Mouse (Mus musculus) hindbrain, embryonic 11.5 days (tissue): ENCODE results near the gene Ppp1r12c. TPM values are rescaled to one million over a fixed set of nuclear protein-coding genes. Genes with fewer than 3 reads are reported as not detected.

Source experiments
- ATAC-seq: fragments of 200-750 bp; cut with Nextera tagmentation; 2 replicates; pipeline ENCODE4 v1.8.0; 2017; ENCODE audit warnings: mild to moderate bottlenecking, moderate TSS enrichment, moderate library complexity; ENCODE audit not compliant: low FRiP score
- DNase-seq: peaks from one replicate; pipeline ENCODE4 v3.0.0-alpha.2; 2015; ENCODE audit warnings: low spot score
- H3K27ac ChIP-seq: fragments of 300-500 bp; sonication (generic); 2 replicates; pipeline ENCODE4 v1.5.1; 2014; ENCODE audit warnings: mild to moderate bottlenecking, low read depth, low read length
- H3K27me3 ChIP-seq: fragments of 300-500 bp; sonication (generic); 2 replicates; pipeline ENCODE4 v1.6.1; 2014; ENCODE audit warnings: mild to moderate bottlenecking, low read length, moderate library complexity, mixed read lengths; ENCODE audit not compliant: control insufficient read depth, insufficient read depth
- H3K36me3 ChIP-seq: fragments of 300-500 bp; sonication (generic); 2 replicates; pipeline ENCODE4 v1.6.1; 2014; ENCODE audit warnings: mild to moderate bottlenecking, low read length, moderate library complexity, mixed read lengths; ENCODE audit not compliant: control insufficient read depth, insufficient read depth
- H3K4me1 ChIP-seq: fragments of 300-500 bp; sonication (generic); replicated peaks from 2 replicates; pipeline ENCODE4 v1.6.1; 2014; ENCODE audit warnings: low read length, mixed read lengths; ENCODE audit not compliant: control insufficient read depth, insufficient read depth
- H3K4me2 ChIP-seq: fragments of 300-500 bp; sonication (generic); replicated peaks from 2 replicates; pipeline ENCODE4 v1.6.1; 2014; ENCODE audit warnings: mild to moderate bottlenecking, low read depth, low read length
- H3K4me3 ChIP-seq: fragments of 300-500 bp; sonication (generic); 2 replicates; pipeline ENCODE4 v1.5.1; 2014; ENCODE audit warnings: low read depth, low read length
- H3K9ac ChIP-seq: fragments of 300-500 bp; sonication (generic); 2 replicates; pipeline ENCODE4 v1.6.1; 2014; ENCODE audit warnings: low read depth, low read length
- H3K9me3 ChIP-seq: fragments of 300-500 bp; sonication (generic); 2 replicates; pipeline ENCODE4 v1.6.1; 2016; ENCODE audit warnings: low read length; ENCODE audit not compliant: control insufficient read depth
- WGBS: fragments of 180-500 bp; shearing (Covaris S2); extraction: QIAGEN DNeasy Blood & Tissue Kit; methylation state at CpG from one replicate; pipeline ENCODE4 v1.1.7; 2014; 5-methylcytosine and 5-hydroxymethylcytosine counted together
- polyA plus RNA-seq: library from polyadenylated mRNA; unstranded; fragments of >200 nt; fragmentation: Nextera tagmentation; extraction: Ambion mirVana; gene quantifications from 2 replicates; pipeline ENCODE4 v1.2.1, GENCODE M21; 2014

The Ppp1r12c gene
- polyA plus RNA-seq, 1 experiment from 2014 or later, result 44.0 TPM

DNA sequence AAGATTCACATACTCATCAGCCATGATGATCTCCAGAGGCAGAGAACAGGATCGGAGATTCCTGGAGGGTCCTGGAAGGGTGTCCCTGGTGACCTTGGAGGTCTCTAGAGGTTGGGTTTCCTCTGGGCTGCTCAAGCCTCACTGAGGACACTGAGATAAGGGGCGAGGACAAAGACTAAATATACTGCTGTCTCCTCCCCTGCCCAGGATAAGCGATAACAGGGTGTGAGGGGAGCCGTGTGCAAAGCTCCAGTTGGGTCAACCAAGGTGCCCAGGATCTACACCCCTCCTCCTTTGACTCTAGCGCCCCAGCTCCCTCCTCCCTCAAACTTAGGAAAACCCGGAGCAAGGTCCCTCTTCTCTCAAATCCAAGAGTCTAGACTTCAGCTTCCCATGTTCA lies 20.8 kb upstream of the Ppp1r12c start:
- Histone ChIP-seq H3K4me2 (no peak overlapping the region), H3K27me3 (0 out of 2 replicates have a peak, but pooled peaks cover 2% of the 10 kb centered on the region), H3K9me3 (no peaks in the 10 kb centered on the region), H3K4me1 (no peaks in the 10 kb centered on the region; the same call in 1 of the 2 replicates), H3K9ac (no peak overlapping the region), H3K36me3 (no peaks in the 10 kb centered on the region), H3K4me3 (no peak overlapping the region), H3K27ac (no peak overlapping the region)
- ATAC-seq (no peak), DNase-seq (no peak)
- 76% methylated on average over 6 of the region's 6 CpGs for WGBS

DNA sequence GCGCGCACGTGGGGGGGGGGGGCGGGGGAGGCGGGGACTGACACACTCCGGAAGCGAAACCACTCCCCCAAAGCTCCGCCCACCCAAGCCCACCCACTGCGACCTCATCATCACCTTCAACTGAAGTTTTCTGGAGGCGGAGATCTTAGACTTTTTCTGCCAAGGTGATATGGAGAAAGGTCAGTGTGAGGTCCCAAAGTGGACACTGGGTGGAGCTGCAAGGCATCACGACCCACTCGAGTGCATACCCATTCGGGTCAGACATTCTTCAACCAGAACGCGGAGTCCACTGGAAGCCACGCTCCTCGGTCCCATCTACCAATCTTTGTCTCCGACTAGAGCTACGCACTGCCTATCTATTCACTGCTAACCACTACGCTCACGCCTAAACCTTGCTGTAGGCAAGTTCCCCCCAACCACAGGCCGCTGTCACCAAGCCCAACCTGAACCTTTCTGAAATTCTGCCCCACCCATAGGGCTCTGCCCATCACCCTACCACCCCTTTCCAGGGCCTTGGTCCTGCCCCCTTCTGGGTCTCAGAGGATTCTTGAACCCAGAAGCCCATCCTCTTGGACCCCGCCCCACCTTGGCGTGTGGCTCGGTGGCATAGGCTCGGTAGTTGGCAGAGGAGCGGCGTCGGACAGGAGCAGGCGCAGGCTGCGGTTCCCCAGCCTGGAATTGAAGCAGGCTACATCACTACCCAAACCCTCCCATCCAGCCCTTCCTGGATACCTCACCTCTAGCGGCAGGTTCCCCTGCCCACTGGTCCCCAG lies 19.9 kb upstream of the Ppp1r12c start:
- 0 out of 2 replicates have a peak, but pooled peaks cover 2% of the 10 kb centered on the region for H3K27me3 ChIP-seq
- DNase-seq (peak; percentile 39), ATAC-seq (no peak; the same call in 1 of the 2 replicates)
- H3K9me3 ChIP-seq, result no peaks in the 10 kb centered on the region
- H3K4me3 ChIP-seq, result peak overlapping the region; percentile 10; the same call in 1 of the 2 replicates
- H3K4me1 ChIP-seq, result no peaks in the 10 kb centered on the region; the same call in 1 of the 2 replicates
- peak overlapping the region; percentile 39 for H3K4me2 ChIP-seq
- no peak overlapping the region for H3K27ac ChIP-seq
- WGBS, result 27% methylated on average over 29 of the region's 32 CpGs
- H3K9ac ChIP-seq, result no peak overlapping the region
- no peaks in the 10 kb centered on the region for H3K36me3 ChIP-seq

DNA sequence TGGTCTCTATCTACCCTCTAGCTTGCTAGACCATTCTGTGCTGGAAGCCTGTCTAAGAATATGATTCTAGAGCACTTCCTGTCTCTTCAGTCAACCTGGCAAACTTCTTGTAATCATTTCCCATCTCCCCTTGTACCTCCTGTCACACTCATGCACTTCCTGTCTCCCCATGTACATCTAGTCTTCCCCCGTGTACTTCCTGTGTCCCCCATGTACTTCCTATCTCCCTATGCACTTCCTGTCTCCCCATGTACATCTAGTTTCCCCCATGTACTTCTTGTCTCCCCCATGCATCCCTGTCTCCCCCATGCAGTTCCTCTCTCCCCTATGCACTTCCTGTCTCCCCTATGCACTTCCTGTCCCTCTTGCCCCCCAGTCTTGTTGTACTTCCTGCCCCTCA lies 17.0 kb upstream of the Ppp1r12c start:
- H3K9ac ChIP-seq, result no peak overlapping the region
- H3K4me3 ChIP-seq, result no peak overlapping the region
- ATAC-seq (no peak), DNase-seq (no peak)
- H3K9me3 ChIP-seq, result no peaks in the 10 kb centered on the region
- 0 out of 2 replicates have a peak, but pooled peaks cover 2% of the 10 kb centered on the region for H3K27me3 ChIP-seq
- no peak overlapping the region for H3K4me2 ChIP-seq
- H3K27ac ChIP-seq, result no peak overlapping the region
- WGBS, result 87% methylated on average over 1 of the region's 1 CpGs
- peaks cover 2% of the 10 kb centered on the region; the same call in 1 of the 2 replicates for H3K4me1 ChIP-seq
- no peaks in the 10 kb centered on the region for H3K36me3 ChIP-seq

DNA sequence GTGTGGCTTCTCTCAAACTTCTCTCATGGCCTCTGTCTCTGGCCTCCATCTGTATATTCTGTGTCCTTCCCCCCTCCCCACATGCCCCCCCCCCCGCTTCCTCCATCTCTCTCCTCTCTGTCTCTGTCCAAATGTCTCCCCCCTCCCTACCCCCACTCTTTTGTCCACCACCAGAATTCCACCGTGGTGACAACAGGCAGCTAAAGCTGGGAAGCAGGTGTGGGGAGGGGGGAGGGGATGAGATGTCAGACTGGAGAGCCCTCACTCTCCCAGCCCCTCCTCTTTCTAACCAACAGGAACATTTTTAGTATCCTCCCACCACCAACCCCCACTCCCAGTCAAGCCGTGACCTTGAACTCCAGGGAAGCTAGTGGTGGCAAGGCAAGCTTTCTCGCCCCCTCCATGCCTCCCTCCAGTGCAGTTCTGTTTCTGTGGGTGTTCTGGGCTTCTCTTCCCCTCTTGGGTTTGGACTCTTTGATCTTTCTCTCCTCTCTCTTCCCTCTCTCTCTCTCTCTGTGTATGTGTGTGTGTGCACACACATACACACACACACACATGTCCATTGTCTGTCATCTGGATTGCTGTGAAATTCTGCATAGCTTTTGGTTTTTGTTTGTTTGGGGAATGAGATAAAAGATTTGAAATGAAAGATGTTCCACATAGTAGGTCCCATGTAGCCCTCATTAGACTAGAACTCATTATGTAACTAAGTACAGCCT lies 15.0 kb upstream of the Ppp1r12c start, which contains the start of gene Tnnt1:
Tnnt1 (minus strand) TSS at position 51 of the 719 bp plus-strand sequence.
- ATAC-seq, result peak; percentile 59
- H3K9ac ChIP-seq, result no peak within 1 kb of the TSS
- H3K4me3 ChIP-seq, result no peak within 1 kb of the TSS
- no peak for DNase-seq
- H3K9me3 ChIP-seq, result no peaks in the 10 kb centered on the region
- 0 out of 2 replicates have a peak, but pooled peaks cover under 1% of the 10 kb centered on the region for H3K27me3 ChIP-seq
- H3K4me1 ChIP-seq, result peaks cover 2% of the 10 kb centered on the region; the same call in 1 of the 2 replicates
- H3K4me2 ChIP-seq, result no peak within 1 kb of the TSS
- WGBS, result 14% methylated on average over 3 of the region's 4 CpGs
- H3K36me3 ChIP-seq, result no peaks in the 10 kb centered on the region
- H3K27ac ChIP-seq, result no peak within 1 kb of the TSS

DNA sequence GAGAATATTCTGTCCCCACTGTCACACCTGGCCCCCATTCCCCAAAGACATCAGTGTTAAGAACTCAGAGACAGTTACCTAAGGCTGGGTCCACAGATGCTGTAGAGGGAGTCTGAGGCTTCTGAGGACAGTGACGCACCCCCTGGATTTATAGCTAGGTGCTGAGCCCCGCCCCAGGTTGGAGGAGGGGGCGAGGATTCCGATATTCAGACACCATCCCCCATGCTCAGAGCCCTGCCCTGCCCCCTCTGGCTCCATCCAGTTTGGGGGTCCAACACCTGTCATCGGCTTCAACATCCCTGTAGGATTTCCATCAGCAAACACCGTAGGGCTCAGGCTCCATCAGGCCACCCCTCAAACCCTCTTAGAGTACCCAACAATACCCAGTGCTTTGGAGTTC lies 14.4 kb upstream of the Ppp1r12c start:
- DNase-seq (no peak), ATAC-seq (peak; percentile 26)
- no peak overlapping the region for H3K27ac ChIP-seq
- no peak overlapping the region for H3K4me2 ChIP-seq
- no peaks in the 10 kb centered on the region for H3K36me3 ChIP-seq
- peaks cover 2% of the 10 kb centered on the region; the same call in 1 of the 2 replicates for H3K4me1 ChIP-seq
- no peak overlapping the region for H3K9ac ChIP-seq
- 67% methylated on average over 6 of the region's 6 CpGs for WGBS
- no peaks in the 10 kb centered on the region for H3K27me3 ChIP-seq
- no peaks in the 10 kb centered on the region for H3K9me3 ChIP-seq
- no peak overlapping the region for H3K4me3 ChIP-seq

DNA sequence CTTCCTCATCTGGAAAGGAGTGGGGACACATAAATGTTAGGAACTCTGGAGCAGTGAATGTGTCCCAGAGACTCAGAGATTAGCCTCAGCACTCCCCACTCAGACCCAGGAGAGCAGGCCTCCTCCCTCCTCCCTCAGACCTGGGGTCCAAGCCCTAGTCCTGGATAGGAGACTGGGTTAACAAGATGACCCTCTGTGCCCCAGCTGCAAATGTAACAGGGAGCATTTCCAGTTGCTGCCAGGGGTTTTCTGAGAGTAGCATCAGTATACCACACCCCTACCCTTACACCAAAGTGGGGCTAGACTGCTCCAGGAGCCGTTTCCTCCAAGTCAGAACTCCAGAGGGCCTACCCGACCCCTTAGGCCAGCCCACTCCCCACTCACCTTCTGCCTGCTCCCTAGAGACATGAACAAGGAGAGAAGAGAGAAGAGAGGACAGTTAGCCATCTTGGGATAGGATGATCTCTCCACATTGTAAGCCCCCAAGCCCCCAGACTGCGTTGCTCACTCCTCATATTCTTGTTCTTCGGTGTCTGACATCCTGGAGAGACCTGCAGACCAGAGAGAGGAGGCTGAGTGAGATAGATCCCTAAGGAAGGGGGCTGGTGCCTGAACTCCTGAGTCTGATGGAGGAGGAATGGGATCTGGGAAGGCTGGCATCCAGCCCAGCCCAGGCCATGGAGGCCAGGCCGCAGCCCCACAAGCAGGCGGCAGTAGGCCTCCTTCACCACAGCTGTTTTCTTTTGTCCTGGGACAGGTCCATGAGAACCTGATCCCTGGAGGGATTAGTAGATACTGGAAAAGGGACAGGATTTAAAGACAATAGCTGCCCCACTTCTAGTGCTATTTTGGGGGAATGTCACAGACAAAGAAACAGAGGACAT lies 12.6 kb upstream of the Ppp1r12c start:
- H3K4me1 ChIP-seq, result 0 out of 2 replicates have a peak, but pooled peaks cover 2% of the 10 kb centered on the region
- H3K36me3 ChIP-seq, result no peaks in the 10 kb centered on the region
- H3K4me3 ChIP-seq, result no peak overlapping the region
- 72% methylated on average over 6 of the region's 6 CpGs for WGBS
- ATAC-seq (no peak), DNase-seq (no peak)
- H3K9ac ChIP-seq, result no peak overlapping the region
- H3K4me2 ChIP-seq, result no peak overlapping the region
- H3K27ac ChIP-seq, result no peak overlapping the region
- H3K9me3 ChIP-seq, result no peaks in the 10 kb centered on the region
- no peaks in the 10 kb centered on the region for H3K27me3 ChIP-seq

DNA sequence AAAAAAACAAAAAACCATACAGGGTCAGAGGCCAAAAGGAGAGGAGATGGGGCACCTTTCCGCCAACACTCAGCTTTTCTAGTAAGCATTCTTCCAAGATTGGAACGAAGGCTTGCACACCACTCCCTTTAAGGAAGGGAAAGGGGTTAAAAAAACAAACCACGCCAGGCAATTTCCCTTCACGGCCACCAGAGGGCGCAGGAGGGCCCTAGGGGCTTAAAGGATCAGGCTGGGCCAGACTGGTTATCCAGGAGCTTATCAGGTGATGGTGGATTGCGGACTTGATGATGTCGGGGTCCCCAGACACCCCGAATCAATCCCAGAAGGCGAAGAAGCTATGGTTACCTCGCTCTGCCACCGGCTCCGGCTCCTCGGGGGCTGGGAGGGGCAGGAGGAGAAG lies 11.8 kb upstream of the Ppp1r12c start:
- Histone ChIP-seq H3K36me3 (no peaks in the 10 kb centered on the region), H3K4me1 (0 out of 2 replicates have a peak, but pooled peaks cover 2% of the 10 kb centered on the region), H3K4me2 (no peak overlapping the region), H3K9me3 (no peaks in the 10 kb centered on the region), H3K27ac (no peak overlapping the region), H3K9ac (no peak overlapping the region), H3K27me3 (no peaks in the 10 kb centered on the region), H3K4me3 (no peak overlapping the region)
- DNase-seq (peak; percentile 77), ATAC-seq (no peak)
- WGBS, result 28% methylated on average over 13 of the region's 13 CpGs
